ENCODE assay signal across 7 mouse cellular contexts in genomic region chr4:9015528-9016503, GRCm38 (mm10).
DNase-seq lines count a peak whose midpoint lies in the region; ATAC-seq lines count a peak whose summit lies in the region.

No protein-coding gene starts in this region.

- DNase-seq in ES-CJ7 (ENCODE audit: low read depth, low spot score) = peak; percentile 71
- DNase-seq in adrenal gland, postnatal 36 days = peak; percentile 47 to 50
- peak; percentile 15 to 20 for DNase-seq in heart, adult 9 months (ENCODE audit: low spot score in 2 of 2)
- DNase-seq in kidney, postnatal 10 days = peak; percentile 56
- no peak for DNase-seq in urinary bladder, adult 18-20 months (ENCODE audit: low spot score in 2 of 2)

- ATAC-seq in megakaryocyte-erythroid progenitor cell, adult 5-6 weeks (replicated peaks; ENCODE audit: low FRiP score, low TSS enrichment, poor library complexity, severe bottlenecking) = no peak

- H3K36me3 ChIP-seq in megakaryocyte, embryonic 14.5 days (replicated peaks; ENCODE audit: low read length) = no peaks in the 10 kb centered on the region

- peak overlapping the region; percentile 83 for H3K4me3 ChIP-seq in megakaryocyte, embryonic 14.5 days (replicated peaks)

- H3K9me3 ChIP-seq in megakaryocyte, embryonic 14.5 days = no peaks in the 10 kb centered on the region

- H3K4me1 ChIP-seq in megakaryocyte, embryonic 14.5 days = peaks cover 93% of the 10 kb centered on the region

- H3K27me3 ChIP-seq in megakaryocyte, embryonic 14.5 days (replicated peaks) = peaks cover 10% of the 10 kb centered on the region

Comparison
In these comparisons a context has a peak if more than half of its experiments do, and no peak if none do; other contexts are left out.
1. DNase-seq: peak in ES-CJ7 (single experiment), adrenal gland, postnatal 36 days (2 of 2), heart, adult 9 months (2 of 2) and kidney, postnatal 10 days (single experiment); none in urinary bladder, adult 18-20 months (0 of 2).